Mouse (Mus musculus) spleen, adult 2 months (tissue): ENCODE measurements at regions not wholly inside any gene's neighbourhood (a gene's known extent, or its start where the extent isn't known, plus 50 kb on each side); places are given as distances from the start of the nearest gene placed in this dataset.
A peak's percentile ranks its signal among the peaks of the same experiment; 100 is the strongest.

Experiments
- DNase-seq, 2 experiments: peaks; one replicate each; pipeline versions ENCODE4 v3.0.0 to v3.0.0-alpha.2; 2012 to 2021; ENCODE audit warnings: low spot score in 2 of 2, low read depth in 1 of 2
- H3K27ac ChIP-seq: fragments of 200-500 bp; 2 replicates; pipeline ENCODE4 v1.5.1; 2012; ENCODE audit warnings: low read length, inconsistent platforms; ENCODE audit not compliant: insufficient read depth
- H3K27me3 ChIP-seq: fragments of 200-500 bp; 2 replicates; pipeline ENCODE4 v1.6.1; 2012; ENCODE audit warnings: mild to moderate bottlenecking, moderate library complexity, low read length, inconsistent platforms; ENCODE audit not compliant: control insufficient read depth, insufficient read depth
- H3K36me3 ChIP-seq: fragments of 200-500 bp; 2 replicates; pipeline ENCODE4 v1.6.1; 2012; ENCODE audit warnings: mild to moderate bottlenecking, low read length, inconsistent platforms; ENCODE audit not compliant: control insufficient read depth, insufficient read depth
- H3K4me1 ChIP-seq: fragments of 200-500 bp; 2 replicates; pipeline ENCODE4 v1.6.1; 2011; ENCODE audit warnings: inconsistent platforms; ENCODE audit not compliant: control insufficient read depth, insufficient read depth, insufficient read length
- H3K4me3 ChIP-seq: fragments of 200-500 bp; 2 replicates; pipeline ENCODE4 v1.5.1; 2011; ENCODE audit warnings: mild to moderate bottlenecking, inconsistent platforms; ENCODE audit not compliant: insufficient read depth, insufficient read length; ENCODE audit errors: extremely low read depth
- CTCF ChIP-seq: fragments of 200-500 bp; IDR thresholded peaks from 2 replicates; pipeline ENCODE4 v1.5.1; 2011; ENCODE audit warnings: mild to moderate bottlenecking, inconsistent platforms; ENCODE audit not compliant: insufficient read depth, insufficient read length, insufficient replicate concordance; ENCODE audit errors: extremely low read depth
- POLR2A ChIP-seq: fragments of 200-500 bp; IDR thresholded peaks from 2 replicates; pipeline ENCODE4 v1.6.1; 2011; ENCODE audit warnings: low read depth, low read length, inconsistent platforms
- whole genome bisulfite sequencing: fragments of 180-500 bp; shearing (Covaris S2); methylation state at CpG from one replicate; pipeline ENCODE4 v1.1.7; 2018; 5-methylcytosine and 5-hydroxymethylcytosine counted together

- H3K4me1 ChIP-seq, result peaks cover 13% of the 10 kb centered on the region; the same call in 1 of the 2 replicates
- no peaks in the 10 kb centered on the region for H3K27me3 ChIP-seq
- H3K4me3 ChIP-seq, result no peak overlapping the region
- no peak overlapping the region for H3K27ac ChIP-seq
- WGBS, result 73% methylated on average over 4 of the region's 4 CpGs
- DNase-seq, result no peak
- H3K36me3 ChIP-seq, result 0 out of 2 replicates have a peak, but pooled peaks cover 2% of the 10 kb centered on the region
- TF ChIP-seq CTCF, result no peak
- no peak for TF ChIP-seq POLR2A
These were observed 187.4 kb upstream of the Mkln1 start for GRCm38 (mm10) chr6:31211091-31211490.

GRCm38 (mm10) chr6:31211616-31212015 lies 186.9 kb upstream of the Mkln1 start:
- 90% methylated on average over 5 of the region's 5 CpGs for WGBS
- DNase-seq, result no peak
- peaks cover 13% of the 10 kb centered on the region; the same call in 1 of the 2 replicates for H3K4me1 ChIP-seq
- H3K4me3 ChIP-seq, result no peak overlapping the region
- H3K27me3 ChIP-seq, result no peaks in the 10 kb centered on the region
- TF ChIP-seq POLR2A, result no peak
- TF ChIP-seq CTCF, result no peak
- 0 out of 2 replicates have a peak, but pooled peaks cover 2% of the 10 kb centered on the region for H3K36me3 ChIP-seq
- H3K27ac ChIP-seq, result no peak overlapping the region

- DNase-seq, result no peak
- WGBS, result 90% methylated on average over 7 of the region's 7 CpGs
These were observed 186.5 kb upstream of the Mkln1 start for GRCm38 (mm10) chr6:31212080-31212479.

GRCm38 (mm10) chr6:31212694-31213093 lies 185.8 kb upstream of the Mkln1 start:
- H3K4me1 ChIP-seq, result peaks cover 13% of the 10 kb centered on the region; the same call in 1 of the 2 replicates
- H3K27me3 ChIP-seq, result no peaks in the 10 kb centered on the region
- no peak overlapping the region for H3K4me3 ChIP-seq
- 90% methylated on average over 13 of the region's 13 CpGs for WGBS
- H3K36me3 ChIP-seq, result 0 out of 2 replicates have a peak, but pooled peaks cover 2% of the 10 kb centered on the region
- TF ChIP-seq POLR2A (no peak), CTCF (no peak)
- no peak overlapping the region for H3K27ac ChIP-seq
- DNase-seq, result no peak

More at GRCm38 (mm10) chr6:31212080-31212479, 186.5 kb upstream of the Mkln1 start:
- TF ChIP-seq CTCF (no peak), POLR2A (no peak)
- Histone ChIP-seq H3K27ac (no peak overlapping the region), H3K27me3 (no peaks in the 10 kb centered on the region), H3K36me3 (0 out of 2 replicates have a peak, but pooled peaks cover 2% of the 10 kb centered on the region), H3K4me3 (no peak overlapping the region), H3K4me1 (peaks cover 13% of the 10 kb centered on the region; the same call in 1 of the 2 replicates)

GRCm38 (mm10) chr6:31213161-31213560 lies 185.4 kb upstream of the Mkln1 start:
- Histone ChIP-seq H3K27ac (no peak overlapping the region), H3K4me3 (no peak overlapping the region), H3K4me1 (peaks cover 13% of the 10 kb centered on the region; the same call in 1 of the 2 replicates), H3K36me3 (0 out of 2 replicates have a peak, but pooled peaks cover 2% of the 10 kb centered on the region), H3K27me3 (no peaks in the 10 kb centered on the region)
- WGBS, result 72% methylated on average over 4 of the region's 4 CpGs
- no peak for TF ChIP-seq POLR2A
- TF ChIP-seq CTCF, result no peak
- DNase-seq, result no peak

GRCm38 (mm10) chr6:31215661-31216060 lies 182.9 kb upstream of the Mkln1 start:
- no peaks in the 10 kb centered on the region for H3K36me3 ChIP-seq
- 0 out of 2 replicates have a peak, but pooled peaks cover 2% of the 10 kb centered on the region for H3K27me3 ChIP-seq
- H3K4me1 ChIP-seq, result peaks cover 11% of the 10 kb centered on the region
- no peak for TF ChIP-seq CTCF
- no peak for TF ChIP-seq POLR2A
- WGBS, result 82% methylated on average over 8 of the region's 8 CpGs
- peak overlapping the region; percentile 79 for H3K4me3 ChIP-seq
- no peak overlapping the region for H3K27ac ChIP-seq
- no peak for DNase-seq
